Mouse (Mus musculus) hematopoietic stem cell, adult 5-6 weeks (primary cell): ENCODE results near the gene Zp3. TPM values are rescaled to one million over a fixed set of nuclear protein-coding genes. Genes with fewer than 3 reads are reported as not detected.

Source experiments
- ATAC-seq, 2 experiments: fragments of 125-278 bp in 1 of 2; replicated peaks in 1 of 2; 2 replicates each; pipeline ENCODE4 v1.8.0; 2016 to 2017; ENCODE audit warnings: inconsistent platforms in 2 of 2, mild to moderate bottlenecking in 2 of 2, moderate number of reproducible peaks in 2 of 2, low read depth in 1 of 2, moderate TSS enrichment in 1 of 2; ENCODE audit not compliant: low FRiP score in 2 of 2, poor library complexity in 2 of 2, severe bottlenecking in 2 of 2, insufficient read depth in 1 of 2, low TSS enrichment in 1 of 2
- total RNA-seq: library from RNA; stranded (forward); fragments of 172-1452, 232-1000 nt; gene quantifications from 2 replicates; pipeline ENCODE4 v1.2.3, GENCODE M21; 2017

Gene Zp3
- total RNA-seq, 1 experiment from 2014 or later: not detected

DNA sequence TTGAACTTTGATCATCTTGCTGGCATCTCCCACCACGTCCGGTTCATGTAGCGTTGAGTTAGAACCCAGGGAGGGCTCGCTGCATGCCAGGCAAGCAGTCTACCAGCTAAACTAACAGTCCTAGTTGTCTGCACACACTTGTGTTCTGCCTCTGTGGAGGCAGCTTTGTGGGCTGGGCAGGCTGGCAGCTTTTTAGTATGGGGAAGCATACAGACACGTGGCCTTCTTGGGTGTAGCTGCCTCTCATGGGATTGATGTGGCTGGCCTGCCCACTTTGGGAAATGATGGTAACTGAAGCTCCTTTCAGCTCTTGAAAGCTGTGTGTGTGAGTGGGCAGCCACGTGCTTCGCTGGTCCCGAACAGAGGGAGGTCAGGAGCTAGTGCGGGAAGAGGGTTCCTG, 47.0 kb downstream of the Zp3 start:
- ATAC-seq: no peak

DNA sequence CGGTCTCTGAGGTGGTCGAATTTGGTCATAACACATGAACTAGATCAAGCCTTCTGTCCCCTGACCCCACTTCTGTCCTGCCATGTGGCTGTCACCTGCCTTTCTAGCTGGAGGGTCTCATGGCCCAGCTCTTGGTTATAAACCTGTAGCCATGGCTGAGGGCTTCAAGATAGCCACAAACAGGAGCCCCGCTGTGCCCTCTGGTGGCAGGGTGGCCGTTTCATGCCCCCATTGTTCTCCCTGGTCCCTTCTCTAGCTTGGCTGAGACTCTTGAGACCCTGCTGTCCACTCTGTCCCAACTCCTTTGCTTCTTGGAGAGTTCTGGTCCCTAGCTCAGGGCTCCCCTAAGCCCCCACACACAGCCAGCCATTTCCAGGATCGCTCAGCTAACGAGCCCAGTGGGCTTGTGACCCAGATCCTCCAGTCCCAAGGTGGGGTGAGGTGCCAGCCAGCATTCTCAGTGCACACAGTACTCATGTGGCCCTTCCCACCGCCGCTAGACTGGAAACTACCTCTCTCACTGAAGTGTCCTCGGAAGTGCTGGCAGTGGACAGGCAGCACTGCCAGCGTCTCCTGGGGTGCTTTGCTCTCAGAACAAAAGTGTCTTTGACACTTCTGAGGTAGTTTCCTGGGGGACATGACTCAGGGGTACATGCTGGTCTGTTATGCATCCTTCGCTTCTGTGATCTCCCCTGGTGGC, 47.9 kb downstream of the Zp3 start:
- no peak for ATAC-seq

DNA sequence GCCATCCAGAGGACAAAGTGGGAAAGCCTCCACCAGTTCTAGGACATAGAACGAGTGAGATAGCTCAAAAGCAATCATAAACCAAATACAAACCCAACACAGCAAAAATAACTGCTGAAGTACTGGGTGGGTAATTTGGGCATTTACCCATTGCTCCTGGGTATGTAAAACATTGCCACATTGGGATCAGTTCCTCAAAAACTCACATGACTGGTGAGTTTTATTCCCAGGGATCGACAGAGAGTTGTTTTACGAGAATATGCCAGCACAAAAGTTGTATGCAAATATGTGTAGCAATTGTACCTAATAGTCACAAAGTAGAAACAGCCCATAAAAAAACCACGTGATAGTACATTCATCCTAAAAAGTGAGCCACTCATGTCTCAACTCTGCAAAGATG, 55.0 kb downstream of the Zp3 start:
- no peak for ATAC-seq

DNA sequence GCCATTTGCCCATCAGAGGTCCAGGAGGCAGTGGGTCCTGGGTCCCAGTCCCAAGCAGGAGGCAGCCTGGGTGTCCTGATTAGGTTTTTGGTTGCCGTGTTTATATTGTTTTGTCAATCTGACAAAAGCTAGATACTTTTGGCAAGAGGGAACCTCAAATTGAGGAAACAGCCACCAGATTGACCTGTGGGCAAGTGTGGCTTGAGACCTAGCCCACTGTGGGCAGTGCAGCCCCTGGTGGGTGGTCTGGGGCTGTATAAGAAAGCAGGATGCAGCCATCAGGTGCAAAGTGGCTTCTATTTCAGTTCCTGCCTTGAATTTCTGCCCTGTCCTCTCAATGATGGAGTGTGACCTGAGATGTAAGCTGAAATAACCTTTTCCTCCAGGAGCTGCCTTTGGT, 55.4 kb downstream of the Zp3 start:
- no peak for ATAC-seq

DNA sequence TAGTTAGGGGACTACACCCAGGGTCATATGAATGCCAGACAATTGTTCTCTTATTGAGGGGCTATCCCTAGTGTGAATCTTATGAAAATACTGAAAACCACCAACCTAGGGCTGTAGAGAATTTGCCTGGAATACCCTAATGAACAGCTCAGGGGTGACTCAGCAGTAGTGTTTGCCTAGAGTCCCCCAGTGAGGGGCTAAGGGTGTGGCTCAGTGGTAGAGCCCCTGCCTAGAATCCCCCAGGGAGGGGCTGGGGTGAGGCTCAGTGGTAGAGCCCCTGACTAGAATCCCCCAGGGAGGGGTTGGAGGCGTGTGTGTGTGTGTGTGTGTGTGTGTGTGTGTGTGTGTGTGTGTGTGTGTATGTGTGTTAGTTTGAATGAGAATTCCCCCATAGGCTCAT, 56.8 kb downstream of the Zp3 start:
- no peak for ATAC-seq

Other genes starting within 250 kb of the Zp3 start
- 7.7 and 11.5 TPM in 2 replicates for gene Tmem120a, start 235.7 kb upstream of the Zp3 start, total RNA-seq
- gene Styxl1, start 201.7 kb upstream of the Zp3 start, total RNA-seq: not detected in 2 replicates
- gene Mdh2, start 201.6 kb upstream of the Zp3 start, total RNA-seq: 130 and 138 TPM in 2 replicates
- not detected in 2 replicates for gene Srrm3, start 173.2 kb upstream of the Zp3 start, total RNA-seq
- gene Hspb1, start 92.2 kb upstream of the Zp3 start, total RNA-seq: not detected in 2 replicates
- gene Ywhag, start 45.5 kb upstream of the Zp3 start, total RNA-seq: 95.4 and 110 TPM in 2 replicates
- 3.4 and 3.8 TPM in 2 replicates for gene Ssc4d, start 5.6 kb upstream of the Zp3 start, total RNA-seq
- gene Dtx2, start 14.7 kb downstream of the Zp3 start, total RNA-seq: 3.4 and 4.4 TPM in 2 replicates
- gene Upk3b, start 58.4 kb downstream of the Zp3 start, total RNA-seq: not detected in 2 replicates
- not detected in 2 replicates for gene Upk3bl, start 74.4 kb downstream of the Zp3 start, total RNA-seq
- gene Rasa4, start 103.8 kb downstream of the Zp3 start, total RNA-seq: 25.2 and 27.2 TPM in 2 replicates
- 73.1 and 96.1 TPM in 2 replicates for gene Polr2j, start 136.5 kb downstream of the Zp3 start, total RNA-seq
- 26.8 and 40.3 TPM in 2 replicates for gene Lrwd1, start 156.0 kb downstream of the Zp3 start, total RNA-seq
- 6.6 and 12.6 TPM in 2 replicates for gene Alkbh4, start 156.0 kb downstream of the Zp3 start, total RNA-seq
- gene Orai2, start 190.6 kb downstream of the Zp3 start, total RNA-seq: 25.8 and 26.5 TPM in 2 replicates
- gene Prkrip1, start 218.9 kb downstream of the Zp3 start, total RNA-seq: 42.5 and 55.0 TPM in 2 replicates